Mouse (Mus musculus): ENCODE data around the gene Rnf17. TPM values are rescaled to one million over a fixed set of nuclear protein-coding genes. Genes with fewer than 3 reads are reported as not detected.

Gene Rnf17
- total RNA-seq (2021) = 1 to 10 TPM in 1 of 2 experiments, under 1 TPM in 1; 0.63 to 1.5 TPM
- long read RNA-seq, experiment 1 = 0 reads
- long read RNA-seq, experiment 2 = 0 reads

DNA sequence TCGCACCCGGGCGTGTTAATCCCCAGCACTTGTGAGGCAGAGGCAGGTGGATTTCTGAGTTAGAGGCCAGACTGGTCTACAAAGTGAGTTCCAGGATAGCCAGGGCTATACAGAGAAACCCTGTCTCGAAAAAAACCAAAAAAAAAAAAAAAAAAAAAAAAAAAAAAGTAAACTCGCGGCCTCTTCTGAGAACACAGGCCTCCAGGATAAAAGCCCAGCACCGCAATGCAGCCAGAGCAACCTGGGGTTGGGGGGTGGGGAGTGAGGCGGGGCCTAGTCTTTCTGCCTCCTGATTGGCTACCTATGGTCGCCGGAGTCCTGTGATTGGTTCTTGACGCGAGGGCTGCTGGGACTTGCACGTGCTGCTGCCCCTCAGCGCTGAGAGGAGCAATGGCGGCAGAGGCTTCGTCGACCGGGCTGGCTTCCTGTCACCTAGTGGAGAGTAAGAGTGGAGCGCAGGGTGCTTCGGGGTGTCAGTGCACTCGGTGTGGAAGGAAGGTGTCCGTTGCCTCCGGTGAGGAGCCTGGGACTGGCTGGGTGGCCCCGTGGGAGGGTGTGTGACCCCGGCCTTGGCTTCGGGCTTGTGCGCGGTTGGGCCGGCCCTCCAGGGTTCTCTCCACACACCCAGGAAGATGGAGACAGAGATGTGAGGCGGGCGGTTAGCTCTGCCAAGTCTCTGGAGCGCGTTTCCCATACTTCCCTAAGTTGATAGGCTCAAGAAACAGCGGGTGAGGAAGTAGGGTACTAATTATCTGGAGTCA, at the start of gene Rnf17:
Gene Rnf17 (plus strand): TSS at position 271 of the 761 bp plus-strand sequence.
- DNase-seq = peak in 1 of 2 experiments; percentile 6

DNA sequence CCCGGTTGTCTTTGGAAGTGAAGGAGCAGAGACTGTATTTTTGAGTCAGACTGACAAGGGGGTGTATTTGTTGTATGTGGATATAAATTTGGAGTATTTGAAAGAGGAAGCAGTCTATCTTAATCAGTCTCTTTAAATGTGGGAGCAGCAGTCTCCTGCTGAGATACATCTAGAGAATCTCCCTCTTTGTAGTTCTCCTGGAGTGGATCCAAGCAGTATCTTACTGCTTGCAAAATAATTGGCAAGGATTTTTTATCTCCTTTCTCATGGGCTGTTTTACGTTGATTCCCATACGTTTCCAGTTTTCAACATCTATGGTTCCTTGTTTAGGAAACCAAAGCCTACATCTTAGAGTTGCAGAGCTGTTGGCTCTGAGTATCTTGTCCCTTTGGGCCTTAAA, 47.6 kb upstream of the Rnf17 start:
- no peak for DNase-seq

DNA sequence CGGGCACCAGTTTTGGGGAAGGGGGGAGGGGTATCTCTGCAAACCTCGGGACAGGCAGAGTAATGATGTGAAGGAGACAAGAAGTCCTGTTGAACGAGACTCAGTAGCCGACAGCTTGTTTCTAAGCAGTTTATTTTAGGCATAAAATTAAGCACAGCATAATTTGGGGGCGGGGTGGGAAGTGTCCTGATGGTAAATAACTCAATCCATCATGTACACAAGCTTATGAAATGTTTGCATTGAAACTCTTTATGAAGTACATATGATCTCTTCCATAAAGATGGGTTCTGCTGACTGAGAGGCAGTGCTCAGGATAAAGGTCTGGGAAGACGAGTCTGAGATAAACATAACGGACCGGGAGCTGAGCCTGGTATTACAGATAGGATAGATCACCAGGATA, 47.0 kb upstream of the Rnf17 start:
- no peak for DNase-seq

- DNase-seq = peak; percentile 25 to 32
These were observed 46.2 kb upstream of the Rnf17 start for GRCm38 (mm10) chr14:56356196-56356595.

DNA sequence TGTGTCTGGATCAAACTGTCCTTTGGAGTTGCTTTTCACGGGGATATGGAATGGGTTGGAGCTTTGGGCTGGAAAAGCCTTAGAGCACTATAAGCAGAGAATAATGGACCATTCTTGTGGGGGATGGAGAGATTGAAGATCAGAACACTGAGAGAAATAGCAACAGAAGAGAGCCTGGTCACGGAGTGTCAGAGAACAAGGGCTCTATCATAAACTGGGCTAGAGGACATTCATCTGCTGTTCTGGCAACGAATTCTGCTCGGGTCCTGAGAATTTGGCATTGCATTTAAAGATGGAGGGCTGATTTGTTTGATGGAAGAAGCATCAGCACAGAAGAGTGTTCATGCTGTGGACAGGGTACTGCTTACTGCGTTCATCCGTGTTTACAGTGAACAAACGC, 44.0 kb upstream of the Rnf17 start:
- DNase-seq = no peak

- peak in 1 of 2 experiments; percentile 5 for DNase-seq
These were observed 43.2 kb upstream of the Rnf17 start for GRCm38 (mm10) chr14:56359131-56359530.

- peak; percentile 4 to 9 for DNase-seq
These were observed 37.6 kb upstream of the Rnf17 start, which contains the start of gene Atp12a for GRCm38 (mm10) chr14:56364711-56365237. TSS of gene Atp12a (plus strand) at chr14:56365068.

- DNase-seq = no peak
These were observed 37.1 kb upstream of the Rnf17 start for GRCm38 (mm10) chr14:56365292-56365691.

DNA sequence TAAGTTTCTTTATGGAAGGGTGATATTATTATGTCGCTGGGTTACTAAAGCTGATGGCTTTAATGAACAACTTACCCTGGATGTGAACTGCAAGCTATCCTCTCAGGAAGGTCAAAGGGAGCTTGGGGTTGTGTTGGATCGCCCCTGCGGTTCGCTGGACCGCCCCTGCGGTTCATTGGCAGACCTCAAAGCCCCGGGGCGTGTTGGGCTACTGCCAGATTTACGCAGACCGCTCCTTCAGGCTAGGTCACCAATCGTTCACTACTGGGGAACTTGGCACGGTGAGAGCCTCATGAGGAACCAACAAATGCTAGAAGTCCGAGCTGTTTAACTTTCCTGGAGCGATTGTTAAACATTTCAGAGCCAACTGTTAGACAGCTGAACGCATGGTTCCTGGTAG, 35.7 kb upstream of the Rnf17 start:
- DNase-seq = no peak

DNA sequence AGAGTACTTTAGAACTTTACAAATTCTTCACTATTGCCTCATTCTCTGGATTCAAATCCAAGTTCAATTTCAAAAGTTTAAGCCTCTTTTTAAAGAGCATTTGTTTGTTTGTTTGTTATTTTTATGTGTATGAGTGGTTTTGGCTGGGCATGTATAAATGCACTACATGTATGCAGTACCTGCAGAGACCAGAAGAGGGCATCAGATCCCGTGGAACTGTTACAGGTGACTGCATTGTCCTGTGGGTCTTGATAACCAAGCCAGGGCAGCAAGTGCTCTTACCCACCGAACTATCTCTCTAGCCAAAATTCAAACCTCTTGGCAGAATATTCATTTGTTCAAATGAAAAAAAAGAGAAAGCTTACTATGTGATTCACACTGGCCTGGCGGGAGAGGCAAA, 33.5 kb upstream of the Rnf17 start:
- DNase-seq = peak in 1 of 2 experiments; percentile 14

- peak; percentile 84 for DNase-seq
These were observed 26.6 kb upstream of the Rnf17 start for GRCm38 (mm10) chr14:56375731-56376130.

DNA sequence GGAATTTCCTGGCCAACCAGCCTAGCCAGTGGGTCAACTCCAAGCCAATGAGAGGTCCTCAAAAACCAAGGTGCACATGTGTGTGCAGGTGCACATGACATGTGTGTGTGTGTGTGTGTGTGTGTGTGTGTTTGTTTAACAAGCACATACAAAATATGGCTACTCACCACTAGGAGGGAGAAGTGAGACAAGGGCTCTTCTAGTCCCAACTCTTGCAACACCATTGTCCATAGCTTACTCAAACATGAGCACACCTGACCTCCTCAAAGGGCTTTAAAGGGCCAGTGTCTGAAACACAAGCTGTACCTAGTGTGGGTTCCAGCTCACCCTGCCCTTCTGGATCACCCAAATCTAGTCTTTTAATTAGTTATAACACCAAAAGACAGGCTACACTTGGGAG, 24.6 kb upstream of the Rnf17 start:
- DNase-seq = no peak

DNA sequence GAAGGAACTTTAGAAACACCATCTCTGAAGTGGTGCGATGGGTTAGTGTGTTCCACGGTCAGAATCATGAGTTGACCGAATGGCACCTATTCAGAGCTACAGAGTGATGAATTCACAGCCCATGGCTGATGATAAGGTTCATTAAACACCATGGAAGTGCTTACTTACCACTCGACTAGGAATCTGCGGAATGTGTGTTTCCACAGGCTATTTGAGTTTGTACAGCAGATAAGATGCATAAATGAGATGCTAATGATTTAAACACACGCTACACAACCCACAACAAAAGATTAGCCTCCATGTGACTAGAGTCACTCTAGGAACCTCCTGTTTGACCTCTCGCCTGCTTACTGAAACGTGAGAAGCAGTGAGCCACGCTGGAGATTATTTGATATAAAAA, 23.0 kb upstream of the Rnf17 start:
- no peak for DNase-seq

DNA sequence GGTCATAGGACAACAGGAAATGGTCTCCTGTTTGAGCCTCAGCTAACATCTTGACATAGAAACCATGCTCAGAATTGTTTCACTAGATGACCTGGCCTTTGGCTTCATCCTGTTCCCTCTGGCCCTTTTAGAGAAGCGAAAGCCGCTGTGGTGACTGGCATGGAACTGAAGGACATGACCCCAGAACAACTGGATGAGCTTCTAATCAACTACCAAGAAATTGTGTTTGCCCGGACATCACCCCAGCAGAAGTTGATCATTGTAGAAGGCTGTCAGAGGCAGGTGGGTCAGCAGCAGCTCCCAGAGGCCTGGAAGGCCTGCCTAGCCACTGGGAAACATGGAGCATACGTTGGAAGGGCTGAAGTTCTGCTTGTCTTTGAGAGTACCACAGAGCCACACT, 20.0 kb upstream of the Rnf17 start:
- DNase-seq = no peak

GRCm38 (mm10) chr14:56390247-56390646, 12.1 kb upstream of the Rnf17 start:
- no peak for DNase-seq

DNA sequence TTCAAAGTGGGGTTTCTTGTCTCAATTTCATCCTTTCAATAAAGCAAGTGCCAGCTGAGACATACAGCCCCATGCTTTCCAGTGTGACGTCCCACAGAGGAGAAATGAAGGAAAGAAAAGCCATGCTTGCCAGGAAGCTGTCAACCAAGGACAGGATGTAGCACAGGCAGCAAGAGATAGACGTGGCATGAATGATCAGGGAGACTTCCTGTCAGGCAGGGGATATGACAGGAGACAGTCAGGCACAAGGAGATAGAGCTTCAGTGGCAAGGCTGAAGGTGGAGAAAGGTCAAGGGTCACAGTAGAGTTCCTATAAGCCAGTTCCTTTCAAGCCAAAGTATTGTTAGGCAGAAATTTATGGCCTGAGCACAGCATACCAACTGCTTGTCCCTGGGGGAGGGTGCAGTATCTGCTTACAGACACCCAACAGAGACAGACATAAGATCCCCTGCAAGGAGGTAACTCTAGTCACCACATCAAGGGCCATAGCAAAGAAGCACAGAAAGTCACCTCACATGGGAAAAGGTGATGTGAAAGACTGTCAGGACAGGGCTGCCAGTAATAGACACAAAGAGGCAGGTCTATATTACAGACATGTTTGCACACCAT, 8.6 kb upstream of the Rnf17 start:
- no peak for DNase-seq

GRCm38 (mm10) chr14:56398001-56398400, 4.4 kb upstream of the Rnf17 start:
- DNase-seq = peak; percentile 40 to 52

- DNase-seq = no peak
These were observed 643 bp downstream of the Rnf17 start for GRCm38 (mm10) chr14:56403072-56403375.

DNA sequence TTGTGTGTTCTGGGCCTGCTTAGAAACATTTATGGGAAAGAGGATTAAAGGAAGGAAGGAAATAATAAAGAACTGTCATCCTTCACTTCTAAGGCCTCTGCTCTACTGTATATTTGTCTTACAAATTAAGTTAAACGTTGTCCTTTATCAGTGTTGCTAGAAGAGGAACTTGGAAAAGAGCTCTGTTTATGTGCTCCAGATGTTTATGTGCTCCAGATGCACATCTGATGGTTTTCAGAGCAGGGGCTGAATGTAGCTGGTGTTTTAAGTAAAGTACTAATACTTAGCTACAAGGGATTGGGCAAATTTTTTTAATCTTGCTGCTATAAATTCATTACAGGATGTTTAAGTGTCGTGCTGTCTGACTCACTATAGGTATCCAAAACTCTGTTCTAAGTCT, 59.7 kb downstream of the Rnf17 start:
- DNase-seq = no peak

DNA sequence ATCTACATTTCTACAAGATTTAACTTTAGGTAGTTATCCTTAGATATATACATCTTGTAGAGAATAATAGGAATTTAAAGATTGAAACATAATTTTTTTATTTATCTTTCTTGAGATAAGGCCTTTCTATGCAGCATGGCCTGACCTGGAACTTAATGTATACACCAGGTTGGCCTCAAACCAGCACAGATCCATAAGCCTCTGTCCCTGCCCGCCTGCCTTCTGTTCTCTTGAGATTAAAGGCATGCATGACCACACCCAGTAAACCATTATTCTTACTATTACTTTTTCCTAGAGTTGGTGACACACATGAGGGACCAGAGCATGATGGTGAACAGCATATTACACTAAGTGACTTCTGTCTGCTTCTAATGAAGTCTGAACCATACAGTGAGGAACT, 60.3 kb downstream of the Rnf17 start:
- no peak for DNase-seq

DNA sequence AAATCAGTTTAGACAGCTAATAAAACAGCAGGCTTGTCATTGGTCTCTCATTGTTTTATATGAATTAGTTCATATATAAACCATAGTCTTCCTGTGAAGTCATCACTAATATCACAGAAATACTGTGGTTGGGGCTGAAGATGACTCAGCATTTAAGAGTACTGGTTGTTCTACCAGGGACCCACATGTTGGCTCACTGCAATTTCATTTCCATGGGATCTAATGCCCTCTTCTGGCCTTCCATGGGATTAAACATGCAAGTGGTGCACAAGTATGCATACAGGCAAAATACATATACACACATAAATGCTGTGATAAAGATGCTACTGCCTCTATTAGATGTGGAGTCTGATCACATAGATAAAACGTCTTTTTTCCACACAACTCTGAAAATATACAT, 65.8 kb downstream of the Rnf17 start:
- peak; percentile 10 to 19 for DNase-seq

DNA sequence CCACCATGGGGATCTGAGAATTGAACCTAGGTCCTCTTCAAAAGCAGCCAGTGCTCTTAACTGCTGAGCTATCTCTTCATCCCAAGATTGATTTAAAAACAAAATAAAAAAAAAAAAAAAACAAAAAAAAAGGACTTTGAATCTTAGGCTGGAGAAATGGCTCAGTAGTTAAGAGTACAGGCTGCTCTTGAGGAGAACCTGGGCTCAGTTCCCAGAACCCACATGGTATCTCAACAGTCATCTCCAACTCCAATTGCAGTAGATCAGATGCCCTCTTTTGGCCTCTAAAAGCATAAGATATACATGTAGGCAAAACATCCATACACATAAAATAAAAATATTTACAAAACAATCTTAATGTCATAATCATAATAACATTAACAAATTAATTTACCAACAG, 87.4 kb downstream of the Rnf17 start:
- no peak for DNase-seq

DNA sequence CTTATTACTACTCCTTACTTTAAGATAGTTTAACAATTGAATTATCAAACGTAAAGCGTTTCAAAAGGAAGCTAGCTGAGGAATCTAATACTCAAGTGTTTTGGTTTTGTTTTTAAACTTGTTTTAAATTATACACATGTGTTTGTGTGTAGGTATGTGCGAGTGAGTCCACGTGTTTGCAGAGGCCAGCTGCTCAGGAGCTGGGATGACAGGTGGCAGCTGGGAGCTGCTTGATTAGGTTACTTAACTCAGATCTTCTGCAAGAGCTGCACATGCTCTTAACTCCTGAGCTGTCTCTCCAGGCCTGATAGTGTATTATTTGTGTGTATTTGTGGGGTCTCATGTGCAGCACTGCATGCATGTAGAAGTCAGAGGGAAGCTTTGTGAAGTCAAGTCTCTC, 100.0 kb downstream of the Rnf17 start:
- DNase-seq = no peak

GRCm38 (mm10) chr14:56506743-56507142, 104.4 kb downstream of the Rnf17 start:
- no peak for DNase-seq

Measured in adrenal gland, postnatal 36 days (tissue).